Mouse (Mus musculus) testis, adult 2 months (tissue): ENCODE data around the gene Nat8f4. TPM values are rescaled to one million over a fixed set of nuclear protein-coding genes. Genes with fewer than 3 reads are reported as not detected.
A peak's percentile ranks its signal among the peaks of the same experiment; 100 is the strongest.
"Not testable (repeated sequence)": the region's sequence is repeated elsewhere in the genome, so short reads cannot be mapped to it uniquely, and the experiment has no call there.

Source experiments
- H3K27ac ChIP-seq: fragments of 200-500 bp; 2 replicates; pipeline ENCODE4 v1.5.1; 2012; ENCODE audit warnings: low read depth, low read length; ENCODE audit not compliant: control insufficient read depth, insufficient read depth
- H3K27me3 ChIP-seq: fragments of 200-500 bp; 2 replicates; pipeline ENCODE4 v1.6.1; 2012; ENCODE audit warnings: mild to moderate bottlenecking, low read length, moderate library complexity; ENCODE audit not compliant: control insufficient read depth, insufficient read depth
- H3K36me3 ChIP-seq: fragments of 200-500 bp; 2 replicates; pipeline ENCODE4 v1.6.1; 2012; ENCODE audit warnings: mild to moderate bottlenecking, low read length; ENCODE audit not compliant: control insufficient read depth, insufficient read depth
- H3K4me1 ChIP-seq: fragments of 200-500 bp; 2 replicates; pipeline ENCODE4 v1.6.1; 2012; ENCODE audit warnings: low read length; ENCODE audit not compliant: control insufficient read depth, insufficient read depth
- H3K4me3 ChIP-seq: fragments of 200-500 bp; 2 replicates; pipeline ENCODE4 v1.5.1; 2012; ENCODE audit warnings: low read depth, mild to moderate bottlenecking, low read length, moderate library complexity, mixed read lengths; ENCODE audit not compliant: control insufficient read depth
- CTCF ChIP-seq: fragments of 200-500 bp; IDR thresholded peaks from 2 replicates; pipeline ENCODE4 v1.5.1; 2012; ENCODE audit warnings: low read depth, mild to moderate bottlenecking, inconsistent platforms, low read length, moderate library complexity; ENCODE audit not compliant: control insufficient read depth, insufficient read depth, insufficient replicate concordance
- POLR2A ChIP-seq: fragments of 200-500 bp; IDR thresholded peaks from 2 replicates; pipeline ENCODE4 v1.6.1; 2012; ENCODE audit warnings: low read depth, mild to moderate bottlenecking, inconsistent platforms, low read length, moderate library complexity; ENCODE audit not compliant: control insufficient read depth
- polyA plus RNA-seq: library from polyadenylated mRNA; depleted of rRNA; stranded (reverse); fragments of >200 nt; gene quantifications from 2 replicates; pipeline ENCODE4 v1.2.3, GENCODE M21; 2012

The Nat8f4 gene
- polyA plus RNA-seq, 1 experiment = 45.1 TPM

DNA sequence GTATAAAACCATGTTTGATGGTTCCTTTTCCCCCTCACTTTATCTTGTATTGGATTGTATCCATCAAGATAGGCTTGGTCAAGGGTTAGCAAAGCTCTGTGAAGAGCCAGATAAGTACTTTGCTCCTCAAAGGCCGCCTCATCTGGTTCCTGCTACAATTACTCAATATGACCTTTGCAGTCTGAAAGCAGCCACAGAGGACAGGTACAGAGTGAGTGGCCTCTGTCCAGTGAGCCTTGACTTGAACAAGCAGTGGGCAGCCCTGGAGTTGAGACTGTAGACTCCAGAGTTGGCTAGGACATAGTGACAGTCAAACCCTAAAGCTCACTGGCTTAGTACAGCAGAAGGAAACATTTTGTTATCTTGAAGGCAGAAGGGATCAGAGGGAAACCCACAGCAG lies 24.6 kb upstream of the Nat8f4 start:
- no peaks in the 10 kb centered on the region for H3K27me3 ChIP-seq
- no peak overlapping the region for H3K4me3 ChIP-seq
- no peaks in the 10 kb centered on the region for H3K4me1 ChIP-seq
- H3K27ac ChIP-seq = no peak overlapping the region
- TF ChIP-seq POLR2A (no peak), CTCF (no peak)
- peaks cover 3% of the 10 kb centered on the region; the same call in 1 of the 2 replicates for H3K36me3 ChIP-seq

DNA sequence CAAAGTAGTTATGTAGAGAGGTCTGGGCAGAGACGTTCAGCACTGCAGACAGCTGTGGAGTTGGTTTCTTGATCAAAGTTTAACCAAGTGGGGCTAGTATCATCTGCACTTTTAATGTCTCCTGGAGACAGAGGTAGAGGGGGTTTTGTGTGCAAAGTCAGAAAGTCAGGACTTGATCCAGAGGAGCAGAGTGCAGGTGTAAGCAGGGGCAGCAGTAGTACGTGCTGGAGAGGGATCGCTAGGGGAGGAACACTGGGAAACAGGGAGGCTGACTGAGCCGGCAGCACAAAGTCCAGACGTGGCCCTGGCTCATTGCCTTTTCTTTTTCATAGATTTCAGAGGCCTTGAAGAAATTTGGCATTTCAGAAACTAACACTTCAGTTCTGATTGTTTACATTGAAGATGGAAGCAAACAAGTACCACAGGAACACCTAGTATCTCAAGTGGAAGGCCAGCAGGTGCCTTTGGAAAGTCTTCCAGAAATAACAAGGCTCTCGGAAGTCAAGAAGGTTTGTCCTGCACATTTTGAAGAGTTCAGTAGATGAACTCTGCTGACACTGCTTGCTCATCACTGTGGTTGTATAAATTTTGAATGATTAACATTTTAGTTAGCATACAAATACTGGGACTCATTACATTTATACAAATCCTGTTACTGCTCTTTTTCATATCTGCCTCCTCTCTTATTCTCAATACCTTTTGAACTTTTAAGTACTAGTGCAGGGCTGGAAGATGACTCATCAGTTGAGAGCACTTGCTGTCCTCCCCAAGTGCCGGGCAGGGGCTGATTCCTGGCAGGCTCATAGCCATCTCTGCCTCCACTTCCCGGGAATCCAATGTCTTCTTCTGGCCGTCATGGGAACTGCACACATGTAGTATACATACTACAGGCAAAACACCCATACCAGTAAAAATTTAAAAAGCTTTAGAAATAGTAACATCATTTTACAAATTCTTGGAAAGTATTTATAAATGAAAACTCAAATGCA lies 23.1 kb upstream of the Nat8f4 start:
- Histone ChIP-seq H3K27me3 (no peaks in the 10 kb centered on the region), H3K4me1 (no peaks in the 10 kb centered on the region), H3K4me3 (no peak overlapping the region), H3K27ac (no peak overlapping the region), H3K36me3 (peaks cover 3% of the 10 kb centered on the region; the same call in 1 of the 2 replicates)
- TF ChIP-seq POLR2A (no peak), CTCF (no peak)

DNA sequence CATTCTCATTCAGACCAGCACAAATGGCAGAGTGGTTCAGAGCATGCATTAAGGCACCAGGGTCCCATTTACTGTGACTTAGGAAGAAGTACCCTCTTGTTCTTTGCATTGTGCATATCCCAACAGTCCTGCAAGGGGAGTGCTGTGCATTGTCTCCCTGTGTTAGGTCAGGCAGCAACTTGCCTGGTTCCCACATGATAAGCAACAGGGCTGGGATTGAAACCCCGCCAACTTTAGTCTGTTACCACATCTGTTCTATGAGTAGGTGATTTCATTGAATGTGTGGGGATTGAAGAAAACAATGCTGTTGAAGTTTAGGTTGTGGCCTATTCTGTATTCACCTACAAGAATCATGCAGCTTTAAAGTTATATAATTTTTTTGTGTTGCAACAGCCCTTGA lies 22.0 kb upstream of the Nat8f4 start:
- Histone ChIP-seq H3K27ac (no peak overlapping the region), H3K36me3 (peaks cover 3% of the 10 kb centered on the region; the same call in 1 of the 2 replicates), H3K4me3 (no peak overlapping the region), H3K27me3 (no peaks in the 10 kb centered on the region), H3K4me1 (no peaks in the 10 kb centered on the region)
- TF ChIP-seq POLR2A (no peak), CTCF (no peak)

DNA sequence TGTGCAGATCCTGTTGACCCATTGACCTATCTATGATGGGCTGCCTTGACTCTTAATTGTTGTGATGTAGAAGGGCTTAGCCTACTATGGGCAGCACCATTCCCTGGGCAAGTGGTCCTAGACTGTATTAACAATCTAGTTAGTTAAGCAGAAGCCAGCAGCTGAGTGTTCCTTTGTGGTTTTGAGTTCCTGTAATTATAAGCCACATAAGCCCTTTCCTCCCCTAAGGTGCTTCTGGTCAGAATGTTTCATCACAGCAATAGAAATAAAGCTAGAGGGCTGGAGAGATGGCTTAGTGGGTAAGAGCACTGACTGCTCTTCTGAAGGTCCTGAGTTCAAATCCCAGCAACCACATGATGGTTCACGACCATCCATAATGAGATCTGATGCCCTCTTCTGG lies 19.0 kb upstream of the Nat8f4 start:
- no peak overlapping the region for H3K4me3 ChIP-seq
- H3K4me1 ChIP-seq = no peaks in the 10 kb centered on the region
- H3K27ac ChIP-seq = no peak overlapping the region
- no peaks in the 10 kb centered on the region for H3K27me3 ChIP-seq
- H3K36me3 ChIP-seq = peaks cover 3% of the 10 kb centered on the region; the same call in 1 of the 2 replicates
- TF ChIP-seq CTCF = no peak
- TF ChIP-seq POLR2A = no peak

DNA sequence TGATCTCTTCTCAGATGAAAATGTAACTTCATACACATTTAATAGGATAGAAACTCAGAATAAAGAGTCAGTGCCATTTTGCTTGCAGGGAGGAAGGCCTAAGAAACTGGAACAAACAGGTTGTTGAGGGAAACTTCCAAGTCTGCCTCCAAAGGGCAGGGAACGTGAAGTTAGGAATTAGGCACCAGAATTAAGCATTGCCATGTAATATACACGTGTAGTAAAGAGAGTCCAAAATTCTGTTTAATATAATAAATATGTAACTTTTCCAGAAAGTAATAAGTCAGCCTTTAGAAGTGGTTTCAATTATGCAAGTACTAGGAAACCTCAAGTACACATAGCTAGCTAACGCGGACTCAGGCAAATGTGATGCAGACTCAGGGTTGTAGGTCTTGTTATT lies 14.7 kb upstream of the Nat8f4 start:
- TF ChIP-seq CTCF (no peak), POLR2A (no peak)
- H3K4me3 ChIP-seq = no peak overlapping the region
- H3K27ac ChIP-seq = no peak overlapping the region
- H3K36me3 ChIP-seq = no peaks in the 10 kb centered on the region
- peaks cover 5% of the 10 kb centered on the region for H3K4me1 ChIP-seq
- H3K27me3 ChIP-seq = no peaks in the 10 kb centered on the region

DNA sequence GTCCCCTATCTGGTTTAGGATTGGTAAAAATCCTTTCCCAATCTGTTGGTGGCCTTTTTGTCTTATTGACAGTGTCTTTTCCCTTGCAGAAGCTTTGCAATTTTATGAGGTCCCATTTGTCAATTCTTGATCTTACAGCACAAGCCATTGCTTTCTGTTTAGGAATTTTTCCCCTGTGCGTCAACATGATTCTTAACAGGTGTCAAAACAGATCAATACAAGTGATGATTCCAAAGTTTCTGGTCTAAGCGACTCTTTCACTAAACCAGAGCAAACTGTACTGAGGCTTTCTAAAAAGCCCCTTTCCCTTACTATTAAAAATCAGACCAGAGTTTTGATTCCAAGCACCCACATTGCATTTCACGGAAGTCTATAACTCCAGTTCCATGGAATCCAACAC lies 13.7 kb upstream of the Nat8f4 start:
- not testable (repeated sequence) for H3K27me3 ChIP-seq, H3K4me3 ChIP-seq, H3K36me3 ChIP-seq

DNA sequence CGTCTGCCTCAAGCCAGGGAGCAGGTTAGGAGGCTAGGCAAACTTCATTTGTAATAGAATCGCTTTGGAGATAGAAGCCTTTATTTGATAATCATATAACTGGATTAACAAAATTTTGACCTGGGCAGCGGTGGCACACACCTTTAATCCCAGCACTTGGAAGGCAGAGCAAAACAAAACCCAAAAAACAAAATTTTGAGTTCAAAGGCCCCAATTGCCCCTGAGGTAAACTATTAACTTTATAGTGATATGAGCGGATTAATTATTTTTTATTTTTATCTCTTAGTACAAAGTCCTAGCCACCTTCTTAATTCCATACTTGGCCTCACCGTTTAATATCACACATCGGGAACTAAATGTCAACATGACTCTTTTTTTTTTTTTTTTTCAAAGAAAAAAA lies 11.9 kb upstream of the Nat8f4 start:
- Histone ChIP-seq H3K4me3 (peak overlapping the region; percentile 93; the same call in 1 of the 2 replicates), H3K4me1 (peaks cover 5% of the 10 kb centered on the region), H3K36me3 (no peaks in the 10 kb centered on the region), H3K27me3 (no peaks in the 10 kb centered on the region), H3K27ac (peak overlapping the region; percentile 65; the same call in 1 of the 2 replicates)
- TF ChIP-seq CTCF = no peak
- TF ChIP-seq POLR2A = no peak

More for the DNA sequence above, 13.7 kb upstream of the Nat8f4 start:
- H3K4me1 ChIP-seq, H3K27ac ChIP-seq: not testable (repeated sequence)
